Mouse (Mus musculus): ENCODE measurements around the gene Iffo1.
A peak's percentile ranks its signal among the peaks of the same experiment; 100 is the strongest.

Iffo1 gene

DNA sequence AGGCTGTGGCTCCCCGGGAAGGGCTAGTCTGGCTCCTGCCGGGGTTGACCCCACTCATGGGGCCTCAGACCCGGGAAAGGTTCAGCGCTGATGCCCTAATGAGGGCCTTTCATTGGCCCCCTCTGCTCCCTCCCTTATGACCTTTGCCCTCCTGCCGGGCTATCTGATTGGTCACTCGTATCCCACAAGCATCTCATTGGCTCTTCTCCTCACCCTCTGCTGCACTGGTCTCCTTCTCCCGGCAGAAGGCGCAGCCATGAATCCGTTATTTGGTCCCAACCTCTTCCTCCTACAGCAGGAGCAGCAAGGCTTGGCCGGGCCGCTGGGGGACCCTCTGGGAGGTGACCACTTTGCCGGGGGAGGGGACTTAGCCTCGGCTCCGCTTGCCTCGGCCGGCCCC is at the start of gene Iffo1:
Gene Iffo1, plus strand, starts transcription at position 241 of the 400 bp plus-strand sequence.
- peak; percentile 96 for DNase-seq

- DNase-seq, result peak; percentile 97
Observed at GRCm38 (mm10) chr6:125095391-125096278, 49.4 kb upstream of the Iffo1 start, which contains the start of gene Chd4. Gene Chd4 (plus strand): TSS chr6:125095981.

- no peak for DNase-seq
Observed at GRCm38 (mm10) chr6:125096279-125096596, 48.8 kb upstream of the Iffo1 start.

- peak; percentile 80 for DNase-seq
Observed at GRCm38 (mm10) chr6:125096597-125097345, 48.3 kb upstream of the Iffo1 start.

GRCm38 (mm10) chr6:125097346-125097689 is 47.7 kb upstream of the Iffo1 start:
- DNase-seq, result no peak

- DNase-seq, result no peak
Observed at GRCm38 (mm10) chr6:125097951-125098350, 47.1 kb upstream of the Iffo1 start.

GRCm38 (mm10) chr6:125098513-125098912 is 46.5 kb upstream of the Iffo1 start:
- DNase-seq, result no peak

GRCm38 (mm10) chr6:125099421-125099971 is 45.5 kb upstream of the Iffo1 start:
- peak; percentile 69 for DNase-seq

GRCm38 (mm10) chr6:125101444-125101843 is 43.6 kb upstream of the Iffo1 start:
- DNase-seq, result no peak

DNA sequence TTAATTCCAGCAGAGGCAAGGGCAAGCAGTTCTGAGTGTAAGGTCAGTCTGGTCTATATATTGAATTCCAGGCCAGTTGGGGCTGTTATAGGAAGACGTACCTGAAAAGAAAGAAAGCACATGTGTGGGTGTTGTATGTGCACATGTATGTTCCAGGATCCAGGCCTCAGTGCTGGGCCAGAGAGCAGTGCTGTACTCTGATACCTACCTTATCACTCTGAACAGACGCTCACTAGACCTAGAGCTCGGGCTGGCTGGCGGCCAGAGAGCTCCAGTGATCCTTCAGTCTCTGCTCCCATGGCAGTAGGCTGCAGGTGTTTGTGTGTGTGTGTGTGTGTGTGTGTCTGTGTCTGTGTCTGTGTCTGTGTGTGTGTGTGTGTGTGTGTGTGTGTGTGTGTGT is 40.8 kb upstream of the Iffo1 start:
- no peak for DNase-seq

GRCm38 (mm10) chr6:125107705-125108104 is 37.3 kb upstream of the Iffo1 start:
- DNase-seq, result no peak

GRCm38 (mm10) chr6:125109371-125109770 is 35.7 kb upstream of the Iffo1 start:
- DNase-seq, result no peak

DNA sequence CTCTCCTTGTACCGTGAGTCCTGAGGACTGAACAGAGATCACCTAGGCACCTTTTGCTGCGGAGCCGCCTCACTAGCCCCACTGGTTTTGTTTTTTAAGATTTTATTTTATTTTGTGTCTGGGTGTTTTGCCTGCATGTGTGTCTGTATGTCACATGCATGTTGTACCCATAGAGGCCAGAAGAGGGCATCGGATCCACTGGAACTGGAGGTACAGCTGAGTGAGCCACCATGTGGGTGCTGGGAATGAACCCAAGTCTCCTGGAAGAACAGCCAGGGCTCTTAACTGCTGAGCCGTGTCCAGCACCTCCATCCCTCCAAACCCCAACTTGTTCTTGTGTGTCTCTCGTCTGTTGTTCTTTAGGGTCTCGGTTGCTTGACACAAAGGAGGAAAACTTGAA is 34.1 kb upstream of the Iffo1 start:
- peak; percentile 75 for DNase-seq

DNA sequence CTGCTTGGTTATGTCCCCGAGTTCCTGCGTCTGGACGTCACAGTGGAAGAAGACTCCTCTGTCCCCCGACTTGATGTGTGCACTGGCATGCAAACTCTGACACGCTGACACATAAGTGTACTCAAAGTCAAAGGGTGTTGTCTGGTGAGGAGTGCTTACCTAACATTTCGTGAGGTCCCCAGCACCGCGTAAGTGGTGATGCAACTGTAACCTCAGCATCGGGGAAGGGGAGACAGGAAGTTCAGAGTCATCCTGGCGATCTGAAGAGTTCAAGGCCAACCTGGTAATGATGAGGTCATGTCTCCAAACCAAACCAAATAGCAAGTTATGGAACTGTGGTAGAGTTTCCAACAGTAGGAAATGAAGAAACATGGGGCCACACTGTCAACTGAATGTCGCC is 32.5 kb upstream of the Iffo1 start:
- no peak for DNase-seq

- DNase-seq, result no peak
Observed at GRCm38 (mm10) chr6:125119387-125119786, 25.7 kb upstream of the Iffo1 start.

DNA sequence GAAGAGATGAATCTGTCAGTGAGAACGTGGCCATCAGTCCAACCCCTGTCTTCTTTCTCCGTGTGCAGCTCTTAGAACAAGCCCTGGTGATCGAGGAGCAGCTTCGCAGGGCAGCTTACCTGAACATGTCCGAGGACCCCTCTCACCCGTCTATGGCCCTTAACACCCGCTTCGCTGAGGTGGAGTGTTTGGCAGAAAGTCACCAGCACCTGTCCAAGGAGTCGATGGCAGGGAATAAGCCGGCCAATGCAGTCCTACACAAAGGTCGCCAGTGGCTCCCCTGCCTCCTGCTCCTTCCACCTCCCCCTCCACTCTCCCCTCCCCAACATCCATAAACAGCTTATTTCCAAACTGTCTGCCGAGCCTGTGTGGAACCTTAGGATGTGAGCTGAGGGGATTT is 16.3 kb upstream of the Iffo1 start:
- DNase-seq, result no peak

DNA sequence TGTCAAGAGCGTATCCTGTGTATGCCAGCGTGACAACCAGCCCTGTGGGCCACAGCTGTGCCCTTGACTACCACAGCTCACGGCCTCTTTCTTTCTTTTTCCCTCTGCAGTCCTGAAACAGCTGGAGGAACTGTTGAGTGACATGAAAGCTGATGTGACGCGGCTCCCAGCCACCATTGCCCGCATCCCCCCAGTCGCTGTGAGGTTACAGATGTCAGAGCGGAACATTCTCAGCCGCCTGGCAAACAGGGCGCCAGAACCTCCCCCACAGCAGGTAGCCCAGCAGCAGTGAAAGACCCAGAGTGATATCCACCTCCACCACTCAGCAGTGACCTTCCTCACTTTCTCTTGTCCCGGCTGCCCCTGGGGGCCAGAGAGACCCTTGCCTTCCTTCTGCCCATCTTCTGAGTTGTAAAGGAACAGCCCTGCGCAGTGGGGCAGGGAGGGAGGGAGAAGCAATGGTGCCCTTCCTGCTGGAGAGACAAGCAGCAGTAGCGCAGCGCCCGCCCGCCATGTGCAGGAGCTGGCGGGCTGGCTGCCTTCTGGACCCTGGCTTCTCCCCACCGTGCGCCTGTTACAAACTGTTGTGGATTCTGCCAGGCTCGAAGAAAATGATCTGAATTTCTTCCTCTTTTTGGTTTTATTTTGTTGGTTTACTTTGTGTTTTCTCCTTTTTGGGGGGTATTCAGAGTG is 15.2 kb upstream of the Iffo1 start:
- no peak for DNase-seq

DNA sequence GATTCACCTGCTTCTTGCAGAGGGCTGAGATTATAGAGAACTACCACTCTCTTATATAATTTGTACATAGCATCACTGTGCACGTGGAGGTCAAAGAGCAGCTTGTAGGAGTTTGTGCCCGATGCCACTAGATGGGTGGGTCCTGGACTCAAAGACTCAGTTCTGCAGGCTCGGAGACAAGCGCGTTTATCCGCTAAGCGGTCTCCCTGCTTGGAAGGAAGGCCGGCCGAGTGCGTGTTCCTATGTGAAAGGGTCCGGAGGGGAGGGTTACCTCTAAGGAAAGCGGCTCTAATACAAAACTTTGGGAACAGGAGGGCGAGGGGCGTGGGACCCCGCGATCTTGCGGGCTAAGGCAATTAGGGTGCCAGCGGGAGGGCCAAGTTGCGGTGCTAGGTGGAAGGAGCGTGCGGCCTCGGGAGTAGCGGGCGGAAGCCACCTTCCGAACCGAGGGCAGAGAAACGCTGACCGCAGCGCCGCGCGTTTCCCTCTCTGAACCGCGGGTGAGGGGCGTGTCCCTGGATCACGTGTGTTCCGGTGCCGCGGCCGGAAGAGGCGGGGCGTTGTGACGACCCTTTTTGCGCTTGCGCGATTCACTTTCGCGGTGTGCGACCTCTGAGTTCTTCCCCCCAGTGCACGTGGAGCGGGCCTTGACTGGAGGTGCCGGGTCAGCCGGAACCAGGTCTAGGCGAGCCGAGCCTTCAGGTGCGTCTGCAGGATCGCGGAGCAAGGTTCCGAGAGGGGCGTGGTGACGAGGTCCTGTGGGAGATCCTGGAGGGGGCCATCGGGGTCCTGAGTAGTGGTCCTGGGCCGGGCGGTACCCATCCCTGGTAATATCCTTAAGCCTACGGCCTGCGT is 13.5 kb upstream of the Iffo1 start, which contains the start of gene Nop2:
Gene Nop2, plus strand, starts transcription at position 608 of the 855 bp plus-strand sequence.
- DNase-seq, result peak; percentile 93

GRCm38 (mm10) chr6:125132470-125132869 is 12.6 kb upstream of the Iffo1 start:
- DNase-seq, result no peak

DNA sequence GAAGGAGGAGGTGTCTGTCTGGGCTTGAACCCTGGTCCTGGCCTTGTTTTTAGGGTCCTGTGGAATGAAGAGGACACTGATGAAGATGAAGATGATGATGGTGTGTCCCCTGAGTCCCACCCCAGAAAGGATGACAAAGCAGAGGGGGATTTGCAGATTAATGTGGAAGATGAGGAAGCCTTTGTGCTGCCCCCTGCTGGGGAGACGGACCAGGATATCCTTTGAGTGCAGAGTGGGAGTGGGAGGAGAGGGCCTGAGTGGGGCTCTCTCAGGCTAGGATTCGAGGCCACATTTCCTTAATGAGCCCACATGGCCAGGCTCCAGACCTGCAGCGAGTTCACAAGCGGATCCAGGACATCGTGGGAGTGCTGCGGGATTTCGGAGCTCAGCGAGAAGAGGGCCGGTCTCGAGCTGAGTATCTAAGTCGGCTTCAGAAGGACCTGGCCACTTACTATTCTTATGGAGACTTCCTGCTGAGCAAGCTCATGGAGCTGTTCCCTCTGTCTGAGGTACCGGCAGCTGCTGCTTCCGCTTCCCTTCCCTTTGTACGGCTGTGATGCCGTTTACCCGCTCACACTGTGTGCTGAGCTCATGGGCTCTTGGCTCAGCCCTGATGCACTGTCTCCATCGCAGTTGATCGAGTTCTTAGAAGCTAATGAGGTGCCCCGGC is 7.9 kb upstream of the Iffo1 start:
- peak; percentile 48 for DNase-seq

DNA sequence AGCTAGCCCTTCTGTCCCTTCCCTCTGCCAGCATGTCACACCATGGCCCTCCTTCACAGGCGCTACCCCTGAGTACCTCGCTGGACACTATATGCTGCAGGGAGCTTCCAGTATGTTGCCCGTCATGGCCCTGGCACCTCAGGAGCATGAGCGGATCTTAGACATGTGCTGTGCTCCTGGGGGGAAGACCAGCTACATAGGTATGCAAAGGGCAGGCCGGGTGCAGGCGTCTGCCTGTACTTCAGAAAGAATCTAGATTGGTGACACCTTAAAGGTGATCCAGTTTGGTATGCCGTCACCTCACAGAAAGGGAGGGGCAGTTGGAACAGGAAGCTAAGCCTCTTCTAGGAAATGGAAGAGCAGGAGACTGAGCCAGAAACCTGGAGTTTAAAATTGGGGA is 5.3 kb upstream of the Iffo1 start:
- DNase-seq, result no peak

DNA sequence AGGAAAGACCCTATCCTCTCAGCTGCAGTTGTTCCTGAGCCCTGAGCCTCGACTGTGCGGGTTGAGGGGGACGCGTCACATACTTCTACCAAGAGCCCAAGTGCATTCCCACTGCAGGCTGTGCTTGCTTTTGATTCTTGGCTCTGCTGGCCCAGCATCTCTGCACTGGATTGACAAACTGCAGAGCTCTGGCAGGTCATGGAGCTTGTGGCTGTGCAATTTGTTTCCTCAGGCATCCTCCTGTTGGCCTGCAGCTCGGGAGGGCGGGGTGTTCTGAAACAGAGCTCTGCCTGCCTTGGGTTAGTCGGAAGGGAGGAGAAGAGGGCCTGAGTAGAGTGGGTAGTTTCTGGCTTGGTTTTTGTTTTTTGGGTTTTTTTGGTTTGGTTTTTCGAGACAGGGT is 2.6 kb upstream of the Iffo1 start:
- no peak for DNase-seq

All from lung, postnatal 10 days (tissue).